Mouse (Mus musculus): ENCODE measurements around the gene Pus3. TPM values are rescaled to one million over a fixed set of nuclear protein-coding genes. Genes with fewer than 3 reads are reported as not detected.

Pus3 gene
- polyA plus RNA-seq, 1 experiment from 2014 or later: 16.3 TPM

DNA sequence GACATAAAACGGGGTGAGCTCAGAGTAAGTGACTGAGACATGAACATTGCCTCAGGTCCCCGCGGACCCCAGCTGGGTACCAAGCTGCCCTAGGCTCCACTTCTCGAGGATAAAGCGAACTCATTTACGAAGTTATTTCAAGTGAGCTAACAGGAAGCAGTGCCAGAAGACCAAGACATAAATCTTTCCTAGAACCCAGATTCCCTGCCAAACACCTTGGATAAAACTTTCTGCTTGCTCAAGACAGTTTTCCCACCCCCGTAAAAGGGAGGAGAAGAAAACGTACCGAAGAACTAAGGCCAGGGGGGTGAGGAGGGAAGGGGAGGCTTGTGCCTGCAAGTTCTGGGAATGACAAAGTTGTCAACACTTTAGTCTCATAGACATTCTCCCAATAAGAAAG is 25.1 kb upstream of the Pus3 start:
- H3K9me3 ChIP-seq (replicated peaks): no peaks in the 10 kb centered on the region
- no peak overlapping the region for H3K9ac ChIP-seq
- H3K27ac ChIP-seq: no peak overlapping the region
- no peak for ATAC-seq (ENCODE audit: low FRiP score)
- H3K4me2 ChIP-seq (replicated peaks): no peak overlapping the region
- H3K36me3 ChIP-seq: no peaks in the 10 kb centered on the region
- no peak overlapping the region for H3K4me3 ChIP-seq
- 77% methylated on average over 9 of the region's 9 CpGs for WGBS
- peaks cover 8% of the 10 kb centered on the region; the same call in 1 of the 2 replicates for H3K4me1 ChIP-seq
- peaks cover 4% of the 10 kb centered on the region; the same call in 1 of the 2 replicates for H3K27me3 ChIP-seq

DNA sequence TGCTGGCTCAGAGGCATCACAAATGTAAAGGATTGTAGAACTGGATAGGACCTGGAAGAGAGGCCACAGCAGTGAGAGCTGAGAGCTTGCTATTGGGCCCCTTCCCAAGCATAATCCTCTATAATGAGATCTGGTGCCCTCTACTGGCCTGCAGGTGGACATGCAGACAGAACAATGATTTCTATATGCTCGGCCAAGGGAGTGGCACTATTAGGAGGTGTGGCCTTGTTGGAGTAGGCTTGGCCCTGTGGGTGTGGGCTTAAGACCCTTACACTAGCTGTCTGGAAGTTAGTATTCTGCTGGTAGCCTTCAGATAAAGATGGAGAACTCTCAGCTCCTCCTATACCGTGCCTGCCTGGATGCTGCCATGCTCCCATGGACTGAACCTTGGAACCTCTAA is 23.3 kb upstream of the Pus3 start:
- H3K27me3 ChIP-seq: peaks cover 4% of the 10 kb centered on the region; the same call in 1 of the 2 replicates
- H3K4me3 ChIP-seq: no peak overlapping the region
- no peak overlapping the region for H3K4me2 ChIP-seq (replicated peaks)
- H3K9me3 ChIP-seq (replicated peaks): no peaks in the 10 kb centered on the region
- no peaks in the 10 kb centered on the region for H3K36me3 ChIP-seq
- ATAC-seq (ENCODE audit: low FRiP score): peak; percentile 89
- no peak overlapping the region for H3K9ac ChIP-seq
- H3K27ac ChIP-seq: no peak overlapping the region
- WGBS: 5% methylated on average over 2 of the region's 2 CpGs
- H3K4me1 ChIP-seq: 0 out of 2 replicates have a peak, but pooled peaks cover 7% of the 10 kb centered on the region

DNA sequence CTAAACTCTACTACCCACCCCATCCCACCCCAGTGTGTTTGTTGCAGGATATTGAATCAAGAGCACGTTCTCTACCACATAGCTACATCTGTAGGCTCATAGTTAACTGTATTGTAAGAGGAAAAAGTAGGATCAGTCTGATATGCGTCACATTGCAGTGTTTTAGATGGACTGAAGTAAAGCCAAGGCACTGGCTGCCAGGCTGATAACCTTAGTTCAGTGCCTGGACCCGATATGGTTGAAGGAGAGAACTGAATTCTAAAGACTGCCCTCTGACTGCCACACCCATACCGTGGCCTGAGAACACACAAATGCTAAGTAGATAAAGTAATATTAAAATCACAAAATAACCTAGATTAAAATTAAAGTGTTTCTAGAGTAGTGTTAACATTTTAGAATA is 22.5 kb upstream of the Pus3 start:
- no peaks in the 10 kb centered on the region for H3K36me3 ChIP-seq
- no peak overlapping the region for H3K27ac ChIP-seq
- no peak overlapping the region for H3K9ac ChIP-seq
- H3K9me3 ChIP-seq (replicated peaks): no peaks in the 10 kb centered on the region
- no peak overlapping the region for H3K4me3 ChIP-seq
- no peak overlapping the region for H3K4me2 ChIP-seq (replicated peaks)
- no peak for ATAC-seq (ENCODE audit: low FRiP score)
- H3K27me3 ChIP-seq: peaks cover 6% of the 10 kb centered on the region; the same call in 1 of the 2 replicates
- 76% methylated on average over 4 of the region's 4 CpGs for WGBS
- H3K4me1 ChIP-seq: 0 out of 2 replicates have a peak, but pooled peaks cover 7% of the 10 kb centered on the region

DNA sequence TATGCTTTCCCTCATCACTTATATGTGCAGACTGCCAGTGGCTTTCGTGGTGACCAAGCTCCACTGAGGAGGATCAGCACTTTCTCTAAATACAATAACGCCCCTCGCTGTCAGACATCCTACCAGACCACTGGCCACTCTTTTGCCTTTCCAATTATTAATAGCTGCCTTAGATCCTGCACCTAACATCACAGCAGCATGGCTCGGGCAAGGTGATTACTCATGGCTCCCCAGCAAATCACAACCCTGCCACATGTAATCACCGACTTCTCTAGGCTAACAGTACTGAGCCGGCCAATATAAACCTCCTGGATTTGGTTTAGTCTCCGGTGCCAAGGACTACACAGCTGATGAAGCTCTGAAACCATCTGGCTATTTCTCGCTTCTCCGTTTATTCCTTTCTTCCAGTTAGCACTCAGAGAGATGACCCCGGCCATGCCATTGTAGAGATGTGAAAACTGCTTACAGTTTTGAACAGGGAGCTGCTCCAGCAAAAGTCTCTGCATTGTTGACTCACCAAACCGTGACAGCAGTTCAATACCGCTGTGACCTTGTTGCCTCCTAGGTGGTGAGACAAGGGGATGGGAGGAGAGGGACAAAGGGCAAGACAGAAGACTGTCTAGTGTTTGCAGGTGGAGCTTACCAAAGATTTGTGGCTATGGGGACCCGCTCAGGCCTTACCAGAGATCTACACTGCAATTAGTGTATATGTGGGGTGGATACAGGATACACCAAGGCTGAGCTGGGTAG is 19.2 kb upstream of the Pus3 start:
- 75% methylated on average over 13 of the region's 13 CpGs for WGBS
- Histone ChIP-seq H3K4me1 (0 out of 2 replicates have a peak, but pooled peaks cover 7% of the 10 kb centered on the region), H3K4me3 (no peak overlapping the region), H3K27ac (no peak overlapping the region), H3K9me3 (replicated peaks) (no peaks in the 10 kb centered on the region), H3K36me3 (0 out of 2 replicates have a peak, but pooled peaks cover 6% of the 10 kb centered on the region), H3K27me3 (0 out of 2 replicates have a peak, but pooled peaks cover 3% of the 10 kb centered on the region), H3K9ac (no peak overlapping the region), H3K4me2 (replicated peaks) (no peak overlapping the region)
- ATAC-seq (ENCODE audit: low FRiP score): no peak

DNA sequence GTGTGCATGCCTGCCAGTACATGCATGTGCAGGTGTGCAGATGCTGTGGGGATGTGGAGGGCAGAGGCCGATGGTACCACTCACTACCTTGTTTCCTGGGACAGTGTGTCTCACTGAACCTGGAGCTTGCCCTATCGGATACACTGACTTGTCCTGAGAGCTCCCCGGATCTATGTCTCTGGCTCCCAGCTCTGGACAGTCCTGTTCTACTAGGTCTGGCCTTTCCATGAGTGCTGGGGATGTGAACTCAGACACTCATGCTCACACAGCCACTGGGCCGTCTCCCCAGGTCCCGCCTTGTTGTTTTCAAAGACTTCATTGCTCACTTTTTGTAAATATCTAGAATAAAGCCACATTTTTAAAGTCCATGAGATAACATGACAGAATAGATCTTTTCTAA is 17.4 kb upstream of the Pus3 start:
- 86% methylated on average over 5 of the region's 5 CpGs for WGBS
- Histone ChIP-seq H3K27ac (no peak overlapping the region), H3K4me3 (no peak overlapping the region), H3K36me3 (0 out of 2 replicates have a peak, but pooled peaks cover 13% of the 10 kb centered on the region), H3K4me2 (replicated peaks) (no peak overlapping the region), H3K4me1 (0 out of 2 replicates have a peak, but pooled peaks cover 7% of the 10 kb centered on the region), H3K27me3 (0 out of 2 replicates have a peak, but pooled peaks cover 3% of the 10 kb centered on the region), H3K9me3 (replicated peaks) (no peaks in the 10 kb centered on the region), H3K9ac (no peak overlapping the region)
- ATAC-seq (ENCODE audit: low FRiP score): peak; percentile 51; the same call in 1 of the 2 replicates

DNA sequence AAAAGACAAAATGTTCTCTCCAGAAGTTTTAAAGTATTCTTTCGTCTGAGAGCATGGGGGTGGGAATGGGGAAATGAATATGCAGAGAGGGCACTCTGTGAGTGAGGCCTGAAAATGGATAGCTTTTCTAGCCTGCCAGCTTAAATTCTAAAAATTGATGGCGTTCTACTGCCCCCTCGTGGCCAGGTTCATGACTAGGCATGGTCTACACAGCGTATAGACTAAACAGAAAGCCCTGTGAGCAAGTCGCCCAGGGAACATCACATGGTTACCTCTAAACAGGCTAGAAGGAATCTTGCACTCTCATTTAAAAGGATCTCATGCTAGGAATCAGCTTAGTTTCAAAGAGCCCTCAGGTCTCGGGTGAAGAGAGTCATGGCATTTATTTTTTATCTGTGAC is 16.9 kb upstream of the Pus3 start:
- no peak overlapping the region for H3K4me3 ChIP-seq
- H3K9ac ChIP-seq: no peak overlapping the region
- H3K4me2 ChIP-seq (replicated peaks): no peak overlapping the region
- H3K9me3 ChIP-seq (replicated peaks): no peaks in the 10 kb centered on the region
- H3K36me3 ChIP-seq: 0 out of 2 replicates have a peak, but pooled peaks cover 13% of the 10 kb centered on the region
- H3K27ac ChIP-seq: no peak overlapping the region
- peak; percentile 72 for ATAC-seq (ENCODE audit: low FRiP score)
- 0 out of 2 replicates have a peak, but pooled peaks cover 3% of the 10 kb centered on the region for H3K27me3 ChIP-seq
- 8% methylated on average over 6 of the region's 6 CpGs for WGBS
- 0 out of 2 replicates have a peak, but pooled peaks cover 7% of the 10 kb centered on the region for H3K4me1 ChIP-seq

DNA sequence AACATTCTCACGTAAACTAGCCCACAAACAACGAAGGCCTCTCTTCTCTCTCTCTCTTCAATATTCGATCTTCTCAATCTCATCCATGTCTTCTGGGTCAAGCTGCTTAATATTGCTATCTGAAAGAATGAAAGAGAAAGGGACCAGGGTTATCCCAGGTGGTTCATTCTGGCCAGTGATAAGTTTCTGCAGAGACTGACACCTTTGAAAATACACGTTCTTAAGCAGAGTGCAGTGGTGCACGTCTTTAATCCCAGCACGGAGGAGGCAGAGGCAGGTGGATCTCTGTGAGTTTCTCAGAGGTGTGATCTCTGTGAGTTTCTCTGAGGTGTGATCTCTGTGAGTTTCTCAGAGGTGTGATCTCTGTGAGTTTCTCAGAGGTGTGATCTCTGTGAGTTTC is 16.5 kb upstream of the Pus3 start:
- 0 out of 2 replicates have a peak, but pooled peaks cover 13% of the 10 kb centered on the region for H3K36me3 ChIP-seq
- H3K9me3 ChIP-seq (replicated peaks): no peaks in the 10 kb centered on the region
- H3K4me2 ChIP-seq (replicated peaks): no peak overlapping the region
- no peak overlapping the region for H3K9ac ChIP-seq
- no peak overlapping the region for H3K4me3 ChIP-seq
- 76% methylated on average over 6 of the region's 6 CpGs for WGBS
- H3K27me3 ChIP-seq: 0 out of 2 replicates have a peak, but pooled peaks cover 3% of the 10 kb centered on the region
- H3K27ac ChIP-seq: no peak overlapping the region
- no peak for ATAC-seq (ENCODE audit: low FRiP score)
- H3K4me1 ChIP-seq: 0 out of 2 replicates have a peak, but pooled peaks cover 7% of the 10 kb centered on the region

DNA sequence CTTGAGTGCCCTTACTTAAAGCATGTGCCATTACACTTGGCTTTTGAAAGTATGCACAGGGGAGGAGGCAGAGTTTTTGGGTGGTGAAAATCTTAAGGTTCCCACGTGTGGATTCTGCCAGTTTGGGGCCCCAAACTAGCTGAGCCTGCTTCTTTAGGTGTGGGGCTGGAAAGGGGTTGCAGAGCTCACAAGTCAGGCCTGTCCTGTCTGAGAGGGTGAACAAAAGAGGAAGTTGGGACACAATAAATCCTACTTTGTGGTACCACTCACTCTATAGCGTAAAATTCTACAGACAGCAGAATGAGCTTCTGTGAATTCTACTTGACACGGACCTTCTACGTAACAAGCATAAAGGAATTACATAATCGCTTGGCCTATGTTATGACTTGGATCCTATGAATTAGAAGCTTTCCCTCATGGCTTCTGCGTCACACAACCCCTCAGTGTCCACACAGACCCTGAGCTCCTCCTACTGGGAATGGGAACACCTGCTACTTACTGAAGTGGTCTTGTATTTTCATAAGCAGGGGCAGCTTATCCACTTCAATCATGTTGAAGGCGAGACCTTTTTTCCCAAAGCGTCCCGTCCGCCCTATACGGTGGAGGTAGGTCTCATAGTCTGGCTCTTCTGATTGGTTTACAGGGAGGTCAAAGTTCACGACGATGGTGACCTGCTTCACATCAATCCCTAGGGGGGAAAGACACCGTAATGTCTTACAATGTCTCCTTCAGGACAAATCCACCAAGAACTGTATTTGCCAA is 15.1 kb upstream of the Pus3 start:
- WGBS: 86% methylated on average over 14 of the region's 14 CpGs
- no peak for ATAC-seq (ENCODE audit: low FRiP score)
- no peak overlapping the region for H3K9ac ChIP-seq

DNA sequence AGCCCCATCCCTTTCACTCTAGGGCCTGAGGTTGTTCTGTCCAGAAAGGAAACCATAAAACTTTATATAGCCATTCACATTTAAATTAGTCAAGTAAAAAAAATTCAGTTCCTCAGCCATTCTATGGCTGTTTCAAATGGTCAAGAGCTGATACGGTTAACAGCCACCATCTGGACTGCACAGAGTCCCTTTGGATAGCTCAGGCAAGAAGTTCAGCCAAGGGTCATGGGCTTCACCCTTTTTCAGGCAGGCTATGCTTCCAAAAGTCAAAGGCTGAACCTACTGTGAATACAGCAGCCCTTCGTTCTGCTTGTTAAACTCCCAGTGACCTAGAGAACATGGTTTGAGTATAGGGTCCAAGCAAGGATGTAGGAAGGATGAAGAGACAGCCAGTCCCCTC is 13.7 kb upstream of the Pus3 start:
- Histone ChIP-seq H3K36me3 (0 out of 2 replicates have a peak, but pooled peaks cover 13% of the 10 kb centered on the region), H3K9ac (no peak overlapping the region), H3K9me3 (replicated peaks) (no peaks in the 10 kb centered on the region), H3K27ac (no peak overlapping the region), H3K4me2 (replicated peaks) (no peak overlapping the region), H3K4me1 (no peaks in the 10 kb centered on the region), H3K27me3 (0 out of 2 replicates have a peak, but pooled peaks cover 3% of the 10 kb centered on the region), H3K4me3 (no peak overlapping the region)
- no peak for ATAC-seq (ENCODE audit: low FRiP score)
- 80% methylated on average over 2 of the region's 2 CpGs for WGBS

More for the DNA sequence above, 15.1 kb upstream of the Pus3 start:
- no peak overlapping the region for H3K4me3 ChIP-seq
- 0 out of 2 replicates have a peak, but pooled peaks cover 13% of the 10 kb centered on the region for H3K36me3 ChIP-seq
- H3K27ac ChIP-seq: no peak overlapping the region
- no peaks in the 10 kb centered on the region for H3K9me3 ChIP-seq (replicated peaks)
- no peak overlapping the region for H3K4me2 ChIP-seq (replicated peaks)
- 0 out of 2 replicates have a peak, but pooled peaks cover 3% of the 10 kb centered on the region for H3K27me3 ChIP-seq
- 0 out of 2 replicates have a peak, but pooled peaks cover 3% of the 10 kb centered on the region for H3K4me1 ChIP-seq

DNA sequence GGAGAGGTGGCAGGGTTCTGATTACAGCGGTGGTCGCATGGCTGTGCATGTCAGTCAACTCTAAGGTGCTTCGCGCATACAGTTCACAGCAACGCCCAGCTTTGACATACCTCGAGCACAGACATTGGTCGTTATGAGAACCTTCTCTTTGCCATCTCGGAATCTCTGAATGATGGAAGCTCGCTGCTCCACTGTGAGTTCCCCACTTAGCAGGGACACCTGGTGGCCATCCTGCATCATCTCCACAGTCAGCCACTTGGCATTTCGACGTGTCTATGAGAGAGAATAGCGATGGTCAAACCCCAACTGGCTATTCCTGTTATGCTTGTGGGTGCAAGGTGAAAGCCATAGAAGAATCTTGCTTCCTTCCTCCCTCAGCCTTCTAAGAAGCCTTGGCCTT is 12.7 kb upstream of the Pus3 start:
- 79% methylated on average over 12 of the region's 12 CpGs for WGBS
- no peak for ATAC-seq (ENCODE audit: low FRiP score)
- Histone ChIP-seq H3K27ac (no peak overlapping the region), H3K36me3 (0 out of 2 replicates have a peak, but pooled peaks cover 13% of the 10 kb centered on the region), H3K4me2 (replicated peaks) (no peak overlapping the region), H3K9ac (no peak overlapping the region), H3K9me3 (replicated peaks) (no peaks in the 10 kb centered on the region), H3K4me3 (no peak overlapping the region), H3K4me1 (no peaks in the 10 kb centered on the region), H3K27me3 (0 out of 2 replicates have a peak, but pooled peaks cover 3% of the 10 kb centered on the region)

DNA sequence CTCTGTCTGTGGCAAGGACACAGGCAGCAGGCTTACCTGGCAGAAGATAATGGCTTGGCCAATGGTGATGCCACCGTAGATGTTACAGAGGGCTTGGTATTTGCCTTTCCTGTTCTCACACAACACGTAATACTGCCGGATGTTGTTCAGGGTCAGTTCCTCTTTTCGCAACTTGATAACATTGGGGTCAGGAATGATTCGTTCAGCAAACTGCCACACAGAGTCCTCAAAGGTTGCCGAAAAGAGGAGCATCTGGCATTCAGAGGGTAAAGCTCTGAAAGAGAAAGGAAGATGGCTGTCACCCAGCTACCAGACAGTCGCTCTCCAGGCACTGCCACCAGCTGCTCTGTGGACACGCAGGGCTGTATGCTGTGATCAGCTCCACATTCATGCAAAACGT is 11.7 kb upstream of the Pus3 start:
- 0 out of 2 replicates have a peak, but pooled peaks cover 13% of the 10 kb centered on the region for H3K36me3 ChIP-seq
- H3K9ac ChIP-seq: no peak overlapping the region
- H3K4me3 ChIP-seq: no peak overlapping the region
- ATAC-seq (ENCODE audit: low FRiP score): no peak
- H3K4me2 ChIP-seq (replicated peaks): no peak overlapping the region
- H3K9me3 ChIP-seq (replicated peaks): no peaks in the 10 kb centered on the region
- H3K4me1 ChIP-seq: no peaks in the 10 kb centered on the region
- H3K27me3 ChIP-seq: no peaks in the 10 kb centered on the region
- WGBS: 82% methylated on average over 9 of the region's 9 CpGs
- no peak overlapping the region for H3K27ac ChIP-seq

DNA sequence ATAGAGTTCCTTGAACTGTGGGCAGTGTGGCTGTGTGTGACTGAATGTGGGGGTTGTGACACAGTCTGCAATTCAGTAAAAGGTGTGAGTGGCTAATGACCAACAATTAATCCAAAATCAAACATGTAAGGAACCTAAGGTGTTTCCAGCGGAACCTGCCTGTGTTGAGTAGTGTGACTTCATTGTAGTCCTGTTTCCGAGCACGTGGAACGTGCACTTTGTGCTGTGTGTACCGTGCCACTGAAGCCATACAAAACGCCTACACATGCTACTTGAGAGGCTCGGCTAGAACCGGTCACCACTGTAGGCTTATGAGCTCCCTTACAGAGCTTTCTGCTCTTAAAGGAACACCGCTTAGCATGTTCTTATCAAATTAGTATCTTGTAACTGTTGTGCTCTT is 9.9 kb upstream of the Pus3 start:
- 87% methylated on average over 9 of the region's 9 CpGs for WGBS
- Histone ChIP-seq H3K9me3 (replicated peaks) (no peaks in the 10 kb centered on the region), H3K4me3 (no peak overlapping the region), H3K27me3 (no peaks in the 10 kb centered on the region), H3K4me1 (no peaks in the 10 kb centered on the region), H3K9ac (no peak overlapping the region), H3K27ac (no peak overlapping the region), H3K4me2 (replicated peaks) (no peak overlapping the region), H3K36me3 (0 out of 2 replicates have a peak, but pooled peaks cover 9% of the 10 kb centered on the region)
- no peak for ATAC-seq (ENCODE audit: low FRiP score)
